Mouse (Mus musculus): ENCODE measurements around the gene Pnpla1. TPM values are rescaled to one million over a fixed set of nuclear protein-coding genes. Genes with fewer than 3 reads are reported as not detected.

Pnpla1 gene
- polyA plus RNA-seq, 1 experiment from 2014 or later: 0.07 TPM

DNA sequence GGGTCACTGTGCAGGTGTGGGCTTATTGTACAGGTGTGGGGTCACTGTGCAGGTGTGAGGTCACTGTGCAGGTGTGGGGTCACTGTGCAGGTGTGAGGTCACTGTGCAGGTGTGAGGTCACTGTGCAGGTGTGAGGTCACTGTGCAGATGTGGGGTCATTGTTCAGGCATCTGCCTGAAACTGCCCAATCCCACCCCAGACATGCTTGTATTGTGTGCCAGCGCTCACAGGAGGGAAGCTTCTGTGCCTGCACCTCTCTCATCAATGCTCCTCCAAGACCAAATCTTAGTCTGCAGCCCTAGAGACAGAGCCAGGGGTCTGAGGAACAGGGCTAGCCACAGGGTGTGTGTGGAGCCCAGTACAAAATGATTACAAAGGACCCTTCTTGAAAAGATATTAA lies 58.3 kb downstream of the Pnpla1 start:
- no peak for ATAC-seq (ENCODE audit: low read depth)
- H3K9me3 ChIP-seq (ENCODE audit: control insufficient read depth, low read length): no peaks in the 10 kb centered on the region
- WGBS: 89% methylated on average over 1 of the region's 1 CpGs
- no peak overlapping the region for H3K4me3 ChIP-seq (ENCODE audit: low read depth, low read length)
- no peak overlapping the region for H3K27ac ChIP-seq (ENCODE audit: low read depth, low read length)
- H3K27me3 ChIP-seq (ENCODE audit: control insufficient read depth, insufficient read depth, low read length): no peaks in the 10 kb centered on the region
- H3K4me2 ChIP-seq (ENCODE audit: low read depth, low read length): no peak overlapping the region
- no peak overlapping the region for H3K9ac ChIP-seq (replicated peaks; ENCODE audit: low read depth, low read length)
- no peaks in the 10 kb centered on the region for H3K36me3 ChIP-seq (ENCODE audit: control insufficient read depth, insufficient read depth, low read length)
- no peaks in the 10 kb centered on the region for H3K4me1 ChIP-seq (ENCODE audit: control insufficient read depth, insufficient read depth, low read length)

GRCm38 (mm10) chr17:28921086-28921485 lies 62.9 kb downstream of the Pnpla1 start:
- ATAC-seq (ENCODE audit: low read depth): no peak
- 83% methylated on average over 8 of the region's 8 CpGs for WGBS
- H3K4me3 ChIP-seq (ENCODE audit: low read depth, low read length): no peak overlapping the region
- H3K27me3 ChIP-seq (ENCODE audit: control insufficient read depth, insufficient read depth, low read length): no peaks in the 10 kb centered on the region
- no peak overlapping the region for H3K9ac ChIP-seq (replicated peaks; ENCODE audit: low read depth, low read length)
- no peaks in the 10 kb centered on the region for H3K36me3 ChIP-seq (ENCODE audit: control insufficient read depth, insufficient read depth, low read length)
- no peak overlapping the region for H3K27ac ChIP-seq (ENCODE audit: low read depth, low read length)
- no peak overlapping the region for H3K4me2 ChIP-seq (ENCODE audit: low read depth, low read length)
- no peaks in the 10 kb centered on the region for H3K4me1 ChIP-seq (ENCODE audit: control insufficient read depth, insufficient read depth, low read length)
- H3K9me3 ChIP-seq (ENCODE audit: control insufficient read depth, low read length): no peaks in the 10 kb centered on the region

- 72% methylated on average over 6 of the region's 6 CpGs for WGBS
- no peak overlapping the region for H3K27ac ChIP-seq (ENCODE audit: low read depth, low read length)
- no peaks in the 10 kb centered on the region for H3K36me3 ChIP-seq (ENCODE audit: control insufficient read depth, insufficient read depth, low read length)
- H3K9ac ChIP-seq (replicated peaks; ENCODE audit: low read depth, low read length): no peak overlapping the region
- H3K4me1 ChIP-seq (ENCODE audit: control insufficient read depth, insufficient read depth, low read length): no peaks in the 10 kb centered on the region
- no peaks in the 10 kb centered on the region for H3K9me3 ChIP-seq (ENCODE audit: control insufficient read depth, low read length)
- H3K4me2 ChIP-seq (ENCODE audit: low read depth, low read length): no peak overlapping the region
- no peak for ATAC-seq (ENCODE audit: low read depth)
- H3K4me3 ChIP-seq (ENCODE audit: low read depth, low read length): no peak overlapping the region
- no peaks in the 10 kb centered on the region for H3K27me3 ChIP-seq (ENCODE audit: control insufficient read depth, insufficient read depth, low read length)
Measured at GRCm38 (mm10) chr17:28922096-28922495, 63.9 kb downstream of the Pnpla1 start.

DNA sequence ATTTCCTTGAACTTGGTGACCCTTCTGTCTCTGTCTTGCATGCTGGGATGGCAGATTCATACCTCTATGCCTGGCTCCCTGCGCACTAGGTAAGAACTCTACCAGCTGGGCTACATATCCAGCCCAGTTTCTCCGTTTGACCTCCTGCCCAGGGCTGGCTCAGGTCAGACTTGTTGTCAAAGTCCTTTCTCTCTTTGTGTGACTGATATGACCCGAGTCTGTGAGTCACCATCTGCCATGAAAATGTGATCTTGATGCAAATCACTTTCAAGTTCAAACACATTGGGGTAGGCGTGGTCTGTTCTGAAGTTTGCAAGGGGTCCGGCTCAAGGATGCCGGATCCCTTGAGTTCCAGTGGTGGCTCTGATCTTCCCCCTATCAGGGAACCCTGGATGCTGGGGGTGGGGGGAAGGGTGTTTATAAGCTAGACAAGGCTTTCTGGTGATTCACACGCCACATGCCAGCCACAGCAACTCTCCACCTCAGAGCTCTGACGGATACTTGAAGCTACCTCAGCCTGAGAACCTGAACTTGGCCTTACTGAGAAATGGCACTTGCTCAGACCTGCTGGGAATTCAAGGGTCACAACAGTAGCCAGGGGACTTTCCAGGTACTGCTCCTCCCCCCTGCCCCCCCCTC lies 66.9 kb downstream of the Pnpla1 start:
- Histone ChIP-seq H3K27ac (ENCODE audit: low read depth, low read length) (no peak overlapping the region), H3K9me3 (ENCODE audit: control insufficient read depth, low read length) (no peaks in the 10 kb centered on the region), H3K4me1 (ENCODE audit: control insufficient read depth, insufficient read depth, low read length) (no peaks in the 10 kb centered on the region), H3K9ac (replicated peaks; ENCODE audit: low read depth, low read length) (no peak overlapping the region), H3K4me2 (ENCODE audit: low read depth, low read length) (no peak overlapping the region), H3K36me3 (ENCODE audit: control insufficient read depth, insufficient read depth, low read length) (no peaks in the 10 kb centered on the region), H3K4me3 (ENCODE audit: low read depth, low read length) (no peak overlapping the region), H3K27me3 (ENCODE audit: control insufficient read depth, insufficient read depth, low read length) (no peaks in the 10 kb centered on the region)
- WGBS: 83% methylated on average over 8 of the region's 8 CpGs
- no peak for ATAC-seq (ENCODE audit: low read depth)

DNA sequence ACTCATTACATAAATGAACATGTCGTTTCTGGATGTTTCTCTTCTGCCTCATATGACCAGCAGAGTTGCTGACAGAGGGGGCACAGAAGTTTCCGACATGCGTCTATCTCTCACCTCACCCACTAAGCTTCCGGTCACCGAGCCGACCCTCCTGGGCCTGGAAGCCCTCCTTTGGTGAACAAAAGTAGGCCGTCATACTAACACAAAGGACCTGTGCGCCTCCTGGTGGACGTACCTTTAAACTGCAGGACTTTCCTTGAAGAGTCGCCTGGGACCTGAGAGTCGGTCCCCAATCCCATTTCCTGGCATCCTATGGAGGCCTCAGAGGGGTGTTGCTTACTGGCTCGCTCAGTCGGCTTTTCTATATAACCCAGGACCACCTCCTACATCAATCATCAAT lies 68.2 kb downstream of the Pnpla1 start:
- ATAC-seq (ENCODE audit: low read depth): no peak
- no peaks in the 10 kb centered on the region for H3K4me1 ChIP-seq (ENCODE audit: control insufficient read depth, insufficient read depth, low read length)

DNA sequence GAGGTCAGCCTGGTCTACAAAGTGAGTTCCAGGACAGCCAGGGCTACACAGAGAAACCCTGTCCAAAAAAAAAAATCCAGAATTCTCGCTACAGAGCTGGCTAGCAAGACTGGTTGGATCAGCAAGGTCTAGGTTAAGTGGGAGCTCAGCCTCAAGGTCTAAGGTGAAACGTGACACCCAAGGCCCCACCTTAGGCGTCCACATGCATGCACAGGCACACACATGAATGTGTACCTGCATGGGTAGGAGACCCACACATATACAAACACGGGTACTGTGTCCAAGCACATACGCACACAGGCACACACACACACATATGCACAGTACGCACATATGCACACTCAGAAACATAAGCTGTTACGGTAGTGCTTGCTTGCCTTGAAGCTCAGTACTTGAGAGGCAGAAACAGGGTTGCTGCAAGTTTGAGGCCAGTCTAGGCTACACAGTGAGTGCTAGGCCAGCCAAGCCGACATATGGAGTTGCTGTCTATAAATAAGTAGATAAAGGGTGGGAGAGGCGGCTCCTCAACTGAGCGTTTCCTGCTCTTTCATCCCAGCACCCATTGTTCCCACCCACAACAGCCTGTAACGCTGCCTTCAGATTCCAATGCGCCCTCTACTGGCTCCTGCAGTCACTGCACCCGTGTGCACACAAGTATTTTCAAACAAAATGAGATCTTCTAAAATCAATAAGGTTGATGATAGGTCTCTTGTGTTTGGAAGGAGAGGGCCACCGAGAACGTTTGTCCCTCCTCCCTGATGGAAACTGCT lies 68.8 kb downstream of the Pnpla1 start:
- no peaks in the 10 kb centered on the region for H3K9me3 ChIP-seq (ENCODE audit: control insufficient read depth, low read length)
- no peak overlapping the region for H3K27ac ChIP-seq (ENCODE audit: low read depth, low read length)
- no peaks in the 10 kb centered on the region for H3K36me3 ChIP-seq (ENCODE audit: control insufficient read depth, insufficient read depth, low read length)
- H3K27me3 ChIP-seq (ENCODE audit: control insufficient read depth, insufficient read depth, low read length): no peaks in the 10 kb centered on the region
- no peak overlapping the region for H3K4me3 ChIP-seq (ENCODE audit: low read depth, low read length)
- ATAC-seq (ENCODE audit: low read depth): no peak
- H3K4me1 ChIP-seq (ENCODE audit: control insufficient read depth, insufficient read depth, low read length): no peaks in the 10 kb centered on the region
- H3K4me2 ChIP-seq (ENCODE audit: low read depth, low read length): no peak overlapping the region
- no peak overlapping the region for H3K9ac ChIP-seq (replicated peaks; ENCODE audit: low read depth, low read length)
- 50% methylated on average over 15 of the region's 15 CpGs for WGBS

More for the DNA sequence above, 68.2 kb downstream of the Pnpla1 start:
- WGBS: 14% methylated on average over 13 of the region's 13 CpGs
- H3K4me2 ChIP-seq (ENCODE audit: low read depth, low read length): no peak overlapping the region
- no peaks in the 10 kb centered on the region for H3K9me3 ChIP-seq (ENCODE audit: control insufficient read depth, low read length)
- H3K27ac ChIP-seq (ENCODE audit: low read depth, low read length): no peak overlapping the region
- no peak overlapping the region for H3K4me3 ChIP-seq (ENCODE audit: low read depth, low read length)
- H3K9ac ChIP-seq (replicated peaks; ENCODE audit: low read depth, low read length): no peak overlapping the region
- no peaks in the 10 kb centered on the region for H3K27me3 ChIP-seq (ENCODE audit: control insufficient read depth, insufficient read depth, low read length)
- H3K36me3 ChIP-seq (ENCODE audit: control insufficient read depth, insufficient read depth, low read length): no peaks in the 10 kb centered on the region

- 73% methylated on average over 9 of the region's 9 CpGs for WGBS
- H3K9ac ChIP-seq (replicated peaks; ENCODE audit: low read depth, low read length): no peak overlapping the region
- ATAC-seq (ENCODE audit: low read depth): no peak
- no peaks in the 10 kb centered on the region for H3K27me3 ChIP-seq (ENCODE audit: control insufficient read depth, insufficient read depth, low read length)
- no peaks in the 10 kb centered on the region for H3K4me1 ChIP-seq (ENCODE audit: control insufficient read depth, insufficient read depth, low read length)
- no peak overlapping the region for H3K27ac ChIP-seq (ENCODE audit: low read depth, low read length)
- H3K36me3 ChIP-seq (ENCODE audit: control insufficient read depth, insufficient read depth, low read length): no peaks in the 10 kb centered on the region
- H3K9me3 ChIP-seq (ENCODE audit: control insufficient read depth, low read length): no peaks in the 10 kb centered on the region
- H3K4me3 ChIP-seq (ENCODE audit: low read depth, low read length): no peak overlapping the region
- H3K4me2 ChIP-seq (ENCODE audit: low read depth, low read length): no peak overlapping the region
Measured at GRCm38 (mm10) chr17:28928004-28928403, 69.8 kb downstream of the Pnpla1 start.

- no peaks in the 10 kb centered on the region for H3K4me1 ChIP-seq (ENCODE audit: control insufficient read depth, insufficient read depth, low read length)
- no peaks in the 10 kb centered on the region for H3K27me3 ChIP-seq (ENCODE audit: control insufficient read depth, insufficient read depth, low read length)
- H3K4me2 ChIP-seq (ENCODE audit: low read depth, low read length): no peak overlapping the region
- 96% methylated on average over 4 of the region's 4 CpGs for WGBS
- ATAC-seq (ENCODE audit: low read depth): no peak
- no peaks in the 10 kb centered on the region for H3K9me3 ChIP-seq (ENCODE audit: control insufficient read depth, low read length)
- no peak overlapping the region for H3K9ac ChIP-seq (replicated peaks; ENCODE audit: low read depth, low read length)
- no peak overlapping the region for H3K4me3 ChIP-seq (ENCODE audit: low read depth, low read length)
- H3K36me3 ChIP-seq (ENCODE audit: control insufficient read depth, insufficient read depth, low read length): no peaks in the 10 kb centered on the region
- no peak overlapping the region for H3K27ac ChIP-seq (ENCODE audit: low read depth, low read length)
Measured at GRCm38 (mm10) chr17:28929369-28929768, 71.2 kb downstream of the Pnpla1 start.

DNA sequence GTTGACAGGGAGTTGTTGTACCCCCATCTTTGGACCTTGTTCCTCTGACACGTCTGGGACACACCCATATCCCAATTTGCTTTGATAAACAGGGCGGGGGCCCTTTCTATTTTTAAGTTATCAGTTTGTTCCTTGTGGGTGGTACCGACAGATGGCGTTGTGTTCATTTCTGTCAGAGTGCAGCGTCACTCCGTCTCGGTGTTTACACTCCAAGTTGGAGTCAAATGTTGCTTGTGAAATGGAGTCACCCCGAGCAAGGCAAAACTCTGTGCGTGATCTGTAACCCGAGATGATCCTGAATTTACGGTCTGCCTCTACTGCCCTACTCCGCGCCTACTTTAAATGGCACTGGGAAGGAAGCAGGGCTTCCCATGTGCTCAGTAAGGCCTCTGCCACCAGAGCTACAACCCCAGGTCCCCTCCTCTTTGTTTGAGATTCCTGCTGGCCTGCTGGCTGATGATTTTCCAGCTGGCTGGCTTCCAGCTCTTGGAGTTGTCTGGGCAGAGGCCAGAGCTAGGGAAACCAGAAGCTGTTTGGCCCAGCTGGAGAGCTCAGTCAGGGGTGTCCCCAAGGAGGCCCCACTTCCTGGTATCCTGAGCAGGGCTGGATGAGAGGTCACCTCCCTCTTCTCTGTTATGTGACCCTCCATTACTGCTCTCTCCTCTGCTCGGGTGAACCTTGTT lies 72.3 kb downstream of the Pnpla1 start:
- H3K36me3 ChIP-seq (ENCODE audit: control insufficient read depth, insufficient read depth, low read length): no peaks in the 10 kb centered on the region
- no peaks in the 10 kb centered on the region for H3K9me3 ChIP-seq (ENCODE audit: control insufficient read depth, low read length)
- no peaks in the 10 kb centered on the region for H3K27me3 ChIP-seq (ENCODE audit: control insufficient read depth, insufficient read depth, low read length)
- H3K4me1 ChIP-seq (ENCODE audit: control insufficient read depth, insufficient read depth, low read length): no peaks in the 10 kb centered on the region
- H3K4me3 ChIP-seq (ENCODE audit: low read depth, low read length): no peak overlapping the region
- WGBS: 19% methylated on average over 14 of the region's 14 CpGs
- ATAC-seq (ENCODE audit: low read depth): peak; percentile 68; the same call in 1 of the 2 replicates
- peak overlapping the region; percentile 44; the same call in 1 of the 2 replicates for H3K27ac ChIP-seq (ENCODE audit: low read depth, low read length)
- H3K4me2 ChIP-seq (ENCODE audit: low read depth, low read length): no peak overlapping the region
- H3K9ac ChIP-seq (replicated peaks; ENCODE audit: low read depth, low read length): no peak overlapping the region
